9 mouse cellular contexts compared by ENCODE assay signal in the genomic region with DNA sequence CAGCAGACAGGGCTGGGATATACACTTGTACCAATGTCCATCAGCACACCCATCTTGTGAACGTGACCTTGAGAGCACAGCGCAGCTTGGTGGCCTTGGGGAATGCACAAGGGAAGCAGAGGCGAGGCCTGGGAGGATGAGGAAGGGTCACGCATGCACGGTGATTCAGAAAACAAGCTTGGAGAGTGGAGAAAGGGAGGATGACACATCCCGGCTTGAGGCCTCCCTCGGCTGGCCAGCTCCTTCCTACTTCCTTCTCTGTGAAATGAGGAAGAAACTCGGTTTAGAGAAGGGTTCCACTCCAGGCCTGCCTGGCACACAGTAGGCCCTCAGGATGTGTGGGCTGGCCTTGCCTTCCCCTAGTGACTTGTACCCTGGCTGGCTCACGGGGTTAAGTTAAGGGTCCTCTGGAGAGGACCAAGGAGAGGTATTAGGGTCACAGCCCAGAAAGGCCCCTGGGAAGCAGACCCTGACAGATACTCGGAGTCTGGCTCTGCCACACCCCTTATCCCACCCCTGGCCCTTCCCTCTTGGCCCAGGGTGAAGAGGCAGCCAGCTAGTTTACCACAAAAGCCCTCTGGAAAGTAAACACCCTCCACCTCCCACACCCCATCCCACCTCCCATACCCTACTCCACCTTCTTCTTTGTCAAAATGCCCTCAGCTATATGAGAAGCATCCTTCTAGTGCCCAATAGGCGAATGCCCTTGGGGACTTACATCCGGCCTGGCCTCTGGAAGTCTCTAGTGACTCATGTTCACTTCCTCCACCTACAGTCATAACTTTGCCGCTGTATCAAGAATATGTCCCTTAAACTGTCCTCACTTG. TPM values are rescaled to one million over a fixed set of nuclear protein-coding genes. Genes with fewer than 3 reads are reported as not detected.
DNase-seq lines count a peak whose midpoint lies in the region; ATAC-seq and TF ChIP-seq lines count a peak whose summit lies in the region.
"Had no signal": no experiment of that assay in that cellular context is flagged by ENCODE, and none has a peak within 500 bp of the region (broad histone marks: within the 10 kb centered on the region; RNA-seq: fewer than 3 reads in every experiment).

No protein-coding gene starts in this region.

- DNase-seq in embryonic facial prominence, embryonic 11.5 days (ENCODE audit: low spot score): no peak
- no peak for DNase-seq in embryonic facial prominence, embryonic 10.5 days (ENCODE audit: low spot score)
- DNase-seq in midbrain, embryonic 11.5 days (ENCODE audit: low spot score, missing footprints): no peak
- DNase-seq in midbrain, postnatal 0 days (ENCODE audit: low spot score): no peak
- peak; percentile 49 to 51 for DNase-seq in heart, adult 9 months (ENCODE audit: low spot score in 2 of 2)
- DNase-seq in left cerebral cortex, postnatal 25 days (ENCODE audit: low spot score in 2 of 2): no peak
- DNase-seq in urinary bladder, postnatal 4 days (ENCODE audit: low spot score in 2 of 2): no peak

- H3K27me3 ChIP-seq in embryonic facial prominence, embryonic 11.5 days (ENCODE audit: control insufficient read depth, insufficient read depth, low read length): no peaks in the 10 kb centered on the region
- no peaks in the 10 kb centered on the region for H3K27me3 ChIP-seq in embryonic facial prominence, embryonic 10.5 days (replicated peaks; ENCODE audit: low read depth, poor library complexity, severe bottlenecking)
- no peaks in the 10 kb centered on the region for H3K27me3 ChIP-seq in midbrain, embryonic 11.5 days (ENCODE audit: control insufficient read depth, insufficient read depth, low read length)
- no peaks in the 10 kb centered on the region for H3K27me3 ChIP-seq in midbrain, postnatal 0 days (ENCODE audit: insufficient read depth, low read length)
- H3K27me3 ChIP-seq in midbrain, embryonic 15.5 days (replicated peaks): no peaks in the 10 kb centered on the region
- H3K27me3 ChIP-seq: embryonic facial prominence, embryonic 15.5 days had no signal

- H3K9ac ChIP-seq in embryonic facial prominence, embryonic 11.5 days (replicated peaks; ENCODE audit: low read length): no peak overlapping the region
- H3K9ac ChIP-seq in midbrain, embryonic 11.5 days (ENCODE audit: low read length): no peak overlapping the region
- H3K9ac ChIP-seq in midbrain, postnatal 0 days (replicated peaks; ENCODE audit: low read length, poor library complexity, severe bottlenecking): no peak overlapping the region
- no peak overlapping the region for H3K9ac ChIP-seq in midbrain, embryonic 15.5 days
- H3K9ac ChIP-seq: embryonic facial prominence, embryonic 15.5 days had no signal

- H3K36me3 ChIP-seq in embryonic facial prominence, embryonic 11.5 days (replicated peaks; ENCODE audit: control insufficient read depth, insufficient read depth, low read depth, low read length): no peaks in the 10 kb centered on the region
- no peaks in the 10 kb centered on the region for H3K36me3 ChIP-seq in embryonic facial prominence, embryonic 10.5 days (replicated peaks)
- H3K36me3 ChIP-seq in midbrain, embryonic 11.5 days (ENCODE audit: control insufficient read depth, insufficient read depth, low read length): no peaks in the 10 kb centered on the region
- H3K36me3 ChIP-seq in midbrain, postnatal 0 days (ENCODE audit: insufficient read depth, low read length): no peaks in the 10 kb centered on the region
- no peaks in the 10 kb centered on the region for H3K36me3 ChIP-seq in midbrain, embryonic 15.5 days (replicated peaks)
- H3K36me3 ChIP-seq: embryonic facial prominence, embryonic 15.5 days had no signal

- intact Hi-C loops in left cerebral cortex, postnatal 25 days (cut with DNase I): loop anchor here (1.0 kb wide), 2 partner anchors 63 to 108 kb away; no protein-coding TSS in a partner anchor

- WGBS in embryonic facial prominence, embryonic 11.5 days: 63% methylated on average over 13 of the region's 13 CpGs
- 74% methylated on average over 13 of the region's 13 CpGs for WGBS in embryonic facial prominence, embryonic 10.5 days
- WGBS in midbrain, embryonic 11.5 days: 71% methylated on average over 13 of the region's 13 CpGs
- WGBS in midbrain, postnatal 0 days: 74% methylated on average over 13 of the region's 13 CpGs
- WGBS in midbrain, embryonic 15.5 days: 73% methylated on average over 13 of the region's 13 CpGs

- H3K4me1 ChIP-seq in embryonic facial prominence, embryonic 11.5 days (ENCODE audit: control insufficient read depth, insufficient read depth, low read length): no peaks in the 10 kb centered on the region
- peaks cover 24% of the 10 kb centered on the region for H3K4me1 ChIP-seq in embryonic facial prominence, embryonic 10.5 days
- H3K4me1 ChIP-seq in midbrain, embryonic 11.5 days (ENCODE audit: control insufficient read depth, insufficient read depth, low read length): no peaks in the 10 kb centered on the region
- no peaks in the 10 kb centered on the region for H3K4me1 ChIP-seq in midbrain, postnatal 0 days (ENCODE audit: insufficient read depth, low read length)
- peaks cover 4% of the 10 kb centered on the region; the same call in 1 of the 2 replicates for H3K4me1 ChIP-seq in midbrain, embryonic 15.5 days

- H3K27ac ChIP-seq in embryonic facial prominence, embryonic 11.5 days (replicated peaks; ENCODE audit: low read depth, low read length): no peak overlapping the region
- H3K27ac ChIP-seq in embryonic facial prominence, embryonic 10.5 days (replicated peaks): no peak overlapping the region
- no peak overlapping the region for H3K27ac ChIP-seq in midbrain, embryonic 11.5 days (ENCODE audit: low read depth, low read length)
- H3K27ac ChIP-seq in midbrain, postnatal 0 days (ENCODE audit: low read depth, low read length): no peak overlapping the region
- H3K27ac ChIP-seq in midbrain, embryonic 15.5 days: no peak overlapping the region
- H3K27ac ChIP-seq: embryonic facial prominence, embryonic 15.5 days had no signal

- no peak overlapping the region for H3K4me2 ChIP-seq in embryonic facial prominence, embryonic 11.5 days (ENCODE audit: low read depth, low read length)
- no peak overlapping the region for H3K4me2 ChIP-seq in midbrain, embryonic 11.5 days
- H3K4me2 ChIP-seq in midbrain, postnatal 0 days (ENCODE audit: low read depth, low read length, poor library complexity, severe bottlenecking): no peak overlapping the region
- H3K4me2 ChIP-seq in midbrain, embryonic 15.5 days: no peak overlapping the region
- H3K4me2 ChIP-seq: embryonic facial prominence, embryonic 15.5 days had no signal

- ATAC-seq in embryonic facial prominence, embryonic 11.5 days (replicated peaks; ENCODE audit: insufficient number of reproducible peaks, low FRiP score, low TSS enrichment, low read depth): 0 out of 2 replicates have a peak, but pooled peaks have one; percentile 8
- peak; percentile 27; the same call in 1 of the 2 replicates for ATAC-seq in midbrain, embryonic 11.5 days (ENCODE audit: low FRiP score)
- ATAC-seq in midbrain, postnatal 0 days (ENCODE audit: low FRiP score): no peak
- ATAC-seq in midbrain, embryonic 15.5 days (replicated peaks): peak; percentile 14; the same call in 1 of the 2 replicates

- TF ChIP-seq CTCF in midbrain, postnatal 0 days (IDR thresholded peaks at IDR 0.05): no peak

- H3K9me3 ChIP-seq in embryonic facial prominence, embryonic 11.5 days (replicated peaks; ENCODE audit: control insufficient read depth, low read length): no peaks in the 10 kb centered on the region
- H3K9me3 ChIP-seq in embryonic facial prominence, embryonic 10.5 days: no peaks in the 10 kb centered on the region
- no peaks in the 10 kb centered on the region for H3K9me3 ChIP-seq in midbrain, embryonic 11.5 days (ENCODE audit: control insufficient read depth, low read length)
- H3K9me3 ChIP-seq in midbrain, postnatal 0 days (ENCODE audit: low read length): no peaks in the 10 kb centered on the region
- no peaks in the 10 kb centered on the region for H3K9me3 ChIP-seq in midbrain, embryonic 15.5 days
- H3K9me3 ChIP-seq: embryonic facial prominence, embryonic 15.5 days had no signal

- H3K4me3 ChIP-seq in embryonic facial prominence, embryonic 11.5 days (ENCODE audit: low read depth, low read length): no peak overlapping the region
- no peak overlapping the region for H3K4me3 ChIP-seq in embryonic facial prominence, embryonic 10.5 days
- no peak overlapping the region for H3K4me3 ChIP-seq in midbrain, embryonic 11.5 days (ENCODE audit: low read depth, low read length)
- no peak overlapping the region for H3K4me3 ChIP-seq in midbrain, postnatal 0 days (ENCODE audit: low read depth, low read length)
- H3K4me3 ChIP-seq in midbrain, embryonic 15.5 days: no peak overlapping the region
- H3K4me3 ChIP-seq: embryonic facial prominence, embryonic 15.5 days had no signal

RNA-seq across cellular contexts. Expression of a gene that starts 38.3 kb away (rescaled TPM):
- 0.31 and 0.46 TPM in 2 replicates for polyA plus RNA-seq in embryonic facial prominence, embryonic 11.5 days (2014; fragmentation: Nextera tagmentation; extraction: Ambion mirVana)
- 0.31 and 0.50 TPM in 2 replicates for polyA plus RNA-seq in embryonic facial prominence, embryonic 10.5 days (2016; fragmentation: Nextera tagmentation; extraction: Ambion mirVana)
- 0.07 TPM in 1 of 2 replicates, not detected in the other for polyA plus RNA-seq in midbrain, embryonic 11.5 days (2014; fragmentation: Nextera tagmentation; extraction: Ambion mirVana)
- 0.44 and 0.85 TPM in 2 replicates for total RNA-seq in midbrain, postnatal 0 days (2014; rRNA removed)
- 0.16 and 0.28 TPM in 2 replicates for polyA plus RNA-seq in midbrain, postnatal 0 days (2015; fragmentation: Nextera tagmentation; extraction: Ambion mirVana)
- polyA plus RNA-seq in midbrain, embryonic 15.5 days (2015; fragmentation: Nextera tagmentation; extraction: Ambion mirVana): 0.13 and 0.17 TPM in 2 replicates
- under 1 TPM; 0.71 to 0.85 TPM for total RNA-seq in left cerebral cortex, postnatal 25 days (2021)

RNA-seq across cellular contexts. Expression of a gene that starts 41.7 kb away (rescaled TPM):
- 21.9 and 23.9 TPM in 2 replicates for polyA plus RNA-seq in embryonic facial prominence, embryonic 11.5 days (2014; fragmentation: Nextera tagmentation; extraction: Ambion mirVana)
- polyA plus RNA-seq in embryonic facial prominence, embryonic 10.5 days (2016; fragmentation: Nextera tagmentation; extraction: Ambion mirVana): 18.7 and 20.9 TPM in 2 replicates
- 24.7 and 24.8 TPM in 2 replicates for polyA plus RNA-seq in midbrain, embryonic 11.5 days (2014; fragmentation: Nextera tagmentation; extraction: Ambion mirVana)
- total RNA-seq in midbrain, postnatal 0 days (2014; rRNA removed): 55.7 and 67.7 TPM in 2 replicates
- 34.3 and 39.2 TPM in 2 replicates for polyA plus RNA-seq in midbrain, postnatal 0 days (2015; fragmentation: Nextera tagmentation; extraction: Ambion mirVana)
- 41.7 and 46.2 TPM in 2 replicates for polyA plus RNA-seq in midbrain, embryonic 15.5 days (2015; fragmentation: Nextera tagmentation; extraction: Ambion mirVana)
- 10 to 100 TPM; 38.8 to 43.9 TPM for total RNA-seq in left cerebral cortex, postnatal 25 days (2021)

Comparison
In these comparisons a context has a peak if more than half of its experiments do, and no peak if none do; other contexts are left out.
1. DNase-seq: peak in heart, adult 9 months (2 of 2); none in embryonic facial prominence, embryonic 11.5 days (single experiment), embryonic facial prominence, embryonic 10.5 days (single experiment), midbrain, embryonic 11.5 days (single experiment), midbrain, postnatal 0 days (single experiment), left cerebral cortex, postnatal 25 days (0 of 2) and urinary bladder, postnatal 4 days (0 of 2).